Mouse (Mus musculus): Measurements from ENCODE around the gene Gorasp1. TPM values are rescaled to one million over a fixed set of nuclear protein-coding genes. Genes with fewer than 3 reads are reported as not detected.
A peak's percentile ranks its signal among the peaks of the same experiment; 100 is the strongest.

Gene Gorasp1
- polyA plus RNA-seq, 1 experiment = 6.6 TPM

DNA sequence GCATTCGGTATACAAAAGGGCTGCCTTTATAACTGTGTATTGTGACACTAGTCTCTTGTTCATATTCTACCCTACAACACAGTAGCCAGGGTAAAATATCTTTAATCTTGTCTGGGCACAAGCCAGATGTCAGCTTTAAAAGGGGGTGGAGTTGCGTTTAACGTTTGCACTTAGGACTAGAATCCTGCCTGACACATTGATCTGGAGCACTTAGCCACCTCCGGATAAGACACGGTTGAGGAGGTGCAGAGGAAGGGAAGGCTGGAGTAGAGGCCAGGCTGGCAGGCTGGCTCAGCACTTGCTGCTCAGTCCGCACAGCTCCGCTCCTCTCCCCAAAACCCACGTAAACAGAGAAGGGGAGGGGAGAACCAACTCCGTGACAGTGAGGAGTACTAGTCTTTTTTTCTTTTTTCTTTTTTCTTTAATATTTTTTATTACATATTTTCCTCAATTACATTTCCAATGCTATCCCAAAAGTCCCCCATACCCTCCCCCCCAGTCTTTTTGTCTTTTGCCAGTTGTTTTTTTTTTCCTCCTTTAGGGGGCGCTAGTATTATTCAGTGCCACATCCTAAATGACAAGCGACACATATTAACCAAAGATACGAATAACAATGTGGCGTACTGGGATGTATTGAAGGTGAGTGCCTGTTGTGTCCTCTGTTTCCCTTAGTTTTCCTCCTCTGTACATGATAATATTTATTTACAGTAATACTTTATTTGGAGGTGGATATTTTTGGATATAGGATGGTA lies 24.1 kb downstream of the Gorasp1 start:
- no peaks in the 10 kb centered on the region for H3K27me3 ChIP-seq (ENCODE audit: control insufficient read depth, insufficient read depth, low read length)
- no peak for DNase-seq (ENCODE audit: low read depth in 1 of 2, low spot score in 2 of 2)
- no peak overlapping the region for H3K27ac ChIP-seq (ENCODE audit: insufficient read depth, low read length)
- H3K4me3 ChIP-seq (ENCODE audit: extremely low read depth, insufficient read depth, insufficient read length) = no peak overlapping the region
- H3K36me3 ChIP-seq (ENCODE audit: control insufficient read depth, insufficient read depth, low read length) = peaks cover 67% of the 10 kb centered on the region
- no peaks in the 10 kb centered on the region for H3K4me1 ChIP-seq (ENCODE audit: control insufficient read depth, insufficient read depth, insufficient read length)
- WGBS = 78% methylated on average over 13 of the region's 13 CpGs
- TF ChIP-seq POLR2A (IDR thresholded peaks at IDR 0.05; ENCODE audit: low read depth, low read length) = no peak
- no peak for TF ChIP-seq CTCF (IDR thresholded peaks at IDR 0.05; ENCODE audit: extremely low read depth, insufficient read depth, insufficient read length, insufficient replicate concordance)

GRCm38 (mm10) chr9:119909931-119910330 lies 27.4 kb downstream of the Gorasp1 start:
- Histone ChIP-seq H3K4me1 (ENCODE audit: control insufficient read depth, insufficient read depth, insufficient read length) (no peaks in the 10 kb centered on the region), H3K4me3 (ENCODE audit: extremely low read depth, insufficient read depth, insufficient read length) (no peak overlapping the region), H3K27me3 (ENCODE audit: control insufficient read depth, insufficient read depth, low read length) (no peaks in the 10 kb centered on the region), H3K36me3 (ENCODE audit: control insufficient read depth, insufficient read depth, low read length) (peaks cover 68% of the 10 kb centered on the region), H3K27ac (ENCODE audit: insufficient read depth, low read length) (no peak overlapping the region)
- TF ChIP-seq POLR2A (IDR thresholded peaks at IDR 0.05; ENCODE audit: low read depth, low read length) = no peak
- TF ChIP-seq CTCF (IDR thresholded peaks at IDR 0.05; ENCODE audit: extremely low read depth, insufficient read depth, insufficient read length, insufficient replicate concordance) = no peak
- DNase-seq (ENCODE audit: low read depth in 1 of 2, low spot score in 2 of 2) = no peak
- WGBS = 85% methylated on average over 3 of the region's 3 CpGs

- 94% methylated on average over 3 of the region's 3 CpGs for WGBS
- no peaks in the 10 kb centered on the region for H3K4me1 ChIP-seq (ENCODE audit: control insufficient read depth, insufficient read depth, insufficient read length)
- H3K27ac ChIP-seq (ENCODE audit: insufficient read depth, low read length) = no peak overlapping the region
- H3K4me3 ChIP-seq (ENCODE audit: extremely low read depth, insufficient read depth, insufficient read length) = no peak overlapping the region
- TF ChIP-seq CTCF (IDR thresholded peaks at IDR 0.05; ENCODE audit: extremely low read depth, insufficient read depth, insufficient read length, insufficient replicate concordance) (no peak), POLR2A (IDR thresholded peaks at IDR 0.05; ENCODE audit: low read depth, low read length) (no peak)
- no peak for DNase-seq (ENCODE audit: low read depth in 1 of 2, low spot score in 2 of 2)
- H3K36me3 ChIP-seq (ENCODE audit: control insufficient read depth, insufficient read depth, low read length) = peaks cover 64% of the 10 kb centered on the region
- H3K27me3 ChIP-seq (ENCODE audit: control insufficient read depth, insufficient read depth, low read length) = no peaks in the 10 kb centered on the region
These were observed 28.7 kb downstream of the Gorasp1 start for GRCm38 (mm10) chr9:119908708-119909107.

- Histone ChIP-seq H3K27ac (ENCODE audit: insufficient read depth, low read length) (no peak overlapping the region), H3K36me3 (ENCODE audit: control insufficient read depth, insufficient read depth, low read length) (peaks cover 20% of the 10 kb centered on the region), H3K4me1 (ENCODE audit: control insufficient read depth, insufficient read depth, insufficient read length) (no peaks in the 10 kb centered on the region), H3K27me3 (ENCODE audit: control insufficient read depth, insufficient read depth, low read length) (no peaks in the 10 kb centered on the region), H3K4me3 (ENCODE audit: extremely low read depth, insufficient read depth, insufficient read length) (no peak overlapping the region)
- WGBS = 88% methylated on average over 12 of the region's 12 CpGs
- no peak for DNase-seq (ENCODE audit: low read depth in 1 of 2, low spot score in 2 of 2)
- TF ChIP-seq CTCF (IDR thresholded peaks at IDR 0.05; ENCODE audit: extremely low read depth, insufficient read depth, insufficient read length, insufficient replicate concordance) = no peak
- TF ChIP-seq POLR2A (IDR thresholded peaks at IDR 0.05; ENCODE audit: low read depth, low read length) = no peak
These were observed 34.8 kb downstream of the Gorasp1 start for GRCm38 (mm10) chr9:119902410-119903151.

GRCm38 (mm10) chr9:119899446-119899845 lies 37.9 kb downstream of the Gorasp1 start:
- no peak for DNase-seq (ENCODE audit: low read depth in 1 of 2, low spot score in 2 of 2)
- Histone ChIP-seq H3K36me3 (ENCODE audit: control insufficient read depth, insufficient read depth, low read length) (peaks cover 6% of the 10 kb centered on the region; the same call in 1 of the 2 replicates), H3K27me3 (ENCODE audit: control insufficient read depth, insufficient read depth, low read length) (no peaks in the 10 kb centered on the region), H3K4me3 (ENCODE audit: extremely low read depth, insufficient read depth, insufficient read length) (no peak overlapping the region), H3K27ac (ENCODE audit: insufficient read depth, low read length) (no peak overlapping the region), H3K4me1 (ENCODE audit: control insufficient read depth, insufficient read depth, insufficient read length) (peaks cover 6% of the 10 kb centered on the region; the same call in 1 of the 2 replicates)
- 82% methylated on average over 2 of the region's 2 CpGs for WGBS
- no peak for TF ChIP-seq CTCF (IDR thresholded peaks at IDR 0.05; ENCODE audit: extremely low read depth, insufficient read depth, insufficient read length, insufficient replicate concordance)
- no peak for TF ChIP-seq POLR2A (IDR thresholded peaks at IDR 0.05; ENCODE audit: low read depth, low read length)

- peaks cover 6% of the 10 kb centered on the region; the same call in 1 of the 2 replicates for H3K4me1 ChIP-seq (ENCODE audit: control insufficient read depth, insufficient read depth, insufficient read length)
- no peaks in the 10 kb centered on the region for H3K27me3 ChIP-seq (ENCODE audit: control insufficient read depth, insufficient read depth, low read length)
- no peak for TF ChIP-seq CTCF (IDR thresholded peaks at IDR 0.05; ENCODE audit: extremely low read depth, insufficient read depth, insufficient read length, insufficient replicate concordance)
- no peak for TF ChIP-seq POLR2A (IDR thresholded peaks at IDR 0.05; ENCODE audit: low read depth, low read length)
- no peaks in the 10 kb centered on the region for H3K36me3 ChIP-seq (ENCODE audit: control insufficient read depth, insufficient read depth, low read length)
- DNase-seq (ENCODE audit: low read depth in 1 of 2, low spot score in 2 of 2) = peak in 1 of 2 experiments; percentile 44
- WGBS = under 1% methylated on average over 65 of the region's 71 CpGs
- peak overlapping the region; percentile 79 for H3K27ac ChIP-seq (ENCODE audit: insufficient read depth, low read length)
- H3K4me3 ChIP-seq (ENCODE audit: extremely low read depth, insufficient read depth, insufficient read length) = peak overlapping the region; percentile 84
These were observed 42.2 kb downstream of the Gorasp1 start for GRCm38 (mm10) chr9:119895040-119895721.
